Mouse (Mus musculus) left cerebral cortex, postnatal 14 days (tissue): ENCODE results near the gene Pipox. TPM values are rescaled to one million over a fixed set of nuclear protein-coding genes. Genes with fewer than 3 reads are reported as not detected.
A peak's percentile ranks its signal among the peaks of the same experiment; 100 is the strongest.

Experiments
- DNase-seq, 2 experiments: peaks; one replicate each; pipeline ENCODE4 v3.0.0; 2021 to 2022; ENCODE audit warnings: low spot score in 2 of 2, mixed read lengths in 1 of 2
- intact Hi-C: fragments of 180-260 bp; cut with DNase I; formaldehyde crosslinking; loops from one replicate; pipeline ENCODE4 v1.15.1; 2025
- total RNA-seq, 2 experiments: library from RNA; stranded (reverse); gene quantifications; 2 replicates each; pipeline ENCODE4 v1.2.3; 2021

Gene Pipox
- total RNA-seq, 2 experiments from 2014 or later, result 0.18 to 0.70 TPM

GRCm38 (mm10) chr11:77909776-77910175 lies 15.9 kb upstream of the Pipox start:
- DNase-seq, result no peak
- intact Hi-C loops, result no loop called here

GRCm38 (mm10) chr11:77909376-77909775 lies 15.5 kb upstream of the Pipox start:
- intact Hi-C loops, result no loop called here

DNA sequence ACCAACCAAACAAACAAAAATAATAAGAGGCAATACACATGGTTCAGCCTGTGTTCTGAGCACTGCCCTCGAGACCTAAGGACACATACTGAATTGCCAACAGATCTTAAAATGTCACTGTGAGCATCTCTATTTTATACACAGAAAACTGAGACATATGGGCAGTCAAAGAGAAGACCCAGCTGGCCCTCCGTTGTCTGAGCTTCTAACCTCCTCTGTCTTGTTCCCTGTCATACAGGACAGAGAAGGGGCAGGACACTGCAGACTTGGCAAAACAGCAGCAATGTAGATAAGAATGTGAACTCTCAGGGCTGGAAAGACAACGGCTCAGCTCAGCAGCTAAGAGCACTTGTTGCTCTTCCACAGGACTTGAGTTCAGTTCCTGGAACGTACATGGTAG lies 14.6 kb upstream of the Pipox start:
- intact Hi-C loops, result no loop called here

More at GRCm38 (mm10) chr11:77909376-77909775, 15.5 kb upstream of the Pipox start:
- peak; percentile 40 to 51 for DNase-seq

GRCm38 (mm10) chr11:77906747-77907174 lies 12.9 kb upstream of the Pipox start:
- DNase-seq, result no peak
- intact Hi-C loops, result no loop called here

More for the DNA sequence above, 14.6 kb upstream of the Pipox start:
- DNase-seq, result no peak

- intact Hi-C loops, result no loop called here
- DNase-seq, result no peak
Measured at GRCm38 (mm10) chr11:77906097-77906687, 12.3 kb upstream of the Pipox start.

DNA sequence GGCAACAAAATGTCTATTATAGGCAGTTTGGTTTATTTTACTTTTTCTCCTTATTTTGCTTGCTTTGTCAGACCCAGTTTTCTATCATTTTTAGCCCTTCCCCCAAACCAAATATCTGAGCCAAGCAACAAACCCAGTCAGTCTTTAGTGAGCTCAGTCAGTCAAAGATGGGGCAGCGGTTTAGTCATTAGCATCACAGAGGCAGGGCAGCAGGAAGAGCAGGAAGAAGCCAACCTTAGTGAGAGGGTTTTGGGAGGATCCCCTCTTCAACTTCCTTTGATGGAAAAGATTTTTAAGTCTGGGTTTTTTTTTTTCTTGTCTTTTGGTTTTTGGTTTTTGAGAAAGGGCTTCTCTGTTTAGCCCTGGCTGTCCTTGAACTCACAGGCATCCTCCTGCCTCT lies 10.8 kb upstream of the Pipox start:
- DNase-seq, result no peak
- intact Hi-C loops, result no loop called here

GRCm38 (mm10) chr11:77903761-77904160 lies 9.9 kb upstream of the Pipox start:
- no peak for DNase-seq
- intact Hi-C loops, result no loop called here

- intact Hi-C loops, result no loop called here
- no peak for DNase-seq
Measured at GRCm38 (mm10) chr11:77901775-77902355, 8.0 kb upstream of the Pipox start.

DNA sequence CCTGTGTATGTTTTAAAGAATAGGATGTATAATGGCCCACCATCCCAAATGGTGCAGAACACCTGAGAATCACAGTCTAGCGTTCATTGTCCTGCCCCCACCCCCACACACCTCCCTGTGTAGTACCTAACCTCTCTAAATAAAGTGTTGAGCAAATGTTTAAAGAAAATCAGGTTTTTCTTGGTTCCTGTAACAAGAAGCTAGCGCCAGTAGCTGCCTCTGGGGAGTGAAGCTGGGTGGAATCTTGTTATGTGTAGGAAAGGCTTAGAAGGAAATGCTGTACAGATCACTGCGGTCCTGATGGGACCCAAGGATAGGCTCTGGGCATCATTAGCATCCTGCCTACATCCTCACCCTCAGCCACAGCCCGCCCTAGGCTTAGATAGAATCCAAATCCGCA lies 7.5 kb upstream of the Pipox start:
- intact Hi-C loops, result no loop called here
- no peak for DNase-seq

- intact Hi-C loops, result no loop called here
- DNase-seq, result no peak
Measured at GRCm38 (mm10) chr11:77900696-77901095, 6.8 kb upstream of the Pipox start.

GRCm38 (mm10) chr11:77900187-77900586 lies 6.3 kb upstream of the Pipox start:
- DNase-seq, result no peak
- intact Hi-C loops, result no loop called here

DNA sequence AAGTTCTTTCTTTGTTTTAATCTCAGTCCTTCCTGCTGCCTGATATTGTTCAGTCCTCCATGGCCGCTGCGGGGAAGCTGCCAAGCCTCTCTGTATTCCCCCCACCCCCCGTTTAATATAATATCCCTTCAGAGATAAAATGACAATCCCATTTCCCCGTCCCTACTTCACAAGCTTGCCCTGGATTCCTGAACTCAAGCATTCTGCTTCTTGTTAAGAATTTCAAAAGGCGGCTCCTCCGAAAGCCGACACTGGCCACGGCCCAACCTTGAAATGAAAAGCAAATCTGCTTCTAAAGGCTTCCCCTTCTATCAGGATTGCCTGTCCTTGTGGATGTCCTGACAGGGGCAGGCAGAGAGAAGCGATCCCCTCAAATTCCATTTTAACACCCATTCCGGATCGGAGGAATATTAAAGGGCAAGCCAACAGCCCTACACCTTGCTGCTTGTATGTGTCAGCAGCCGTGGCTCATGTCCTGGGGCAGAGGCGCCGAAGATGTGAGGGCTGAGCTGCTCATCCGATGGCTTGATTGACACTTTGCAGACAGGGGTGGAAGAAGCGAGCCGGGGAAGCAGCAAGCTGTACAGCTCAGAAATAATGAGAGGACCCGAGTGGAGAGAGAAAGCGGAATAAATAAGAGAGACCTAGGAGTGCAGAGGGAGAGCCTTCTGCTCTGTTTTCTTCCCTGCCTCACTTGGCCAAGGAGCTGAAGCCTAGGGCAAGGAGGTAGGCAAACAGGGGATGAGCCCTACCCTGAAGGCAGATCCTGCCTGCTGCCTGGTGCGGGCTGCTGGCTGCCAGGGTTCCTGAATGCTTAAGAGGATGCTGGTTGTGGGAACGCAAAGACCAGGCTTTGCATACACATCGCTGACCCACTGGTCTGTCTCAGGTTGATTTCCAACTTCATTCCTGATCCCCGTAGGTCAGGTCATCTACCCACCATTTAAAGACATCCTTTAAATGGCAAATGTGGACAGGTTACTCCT lies 3.2 kb upstream of the Pipox start:
- intact Hi-C loops, result no loop called here
- no peak for DNase-seq

- intact Hi-C loops, result no loop called here
- DNase-seq, result no peak
Measured at GRCm38 (mm10) chr11:77896480-77896819, 2.6 kb upstream of the Pipox start.

- intact Hi-C loops, result no loop called here
- no peak for DNase-seq
Measured at GRCm38 (mm10) chr11:77896011-77896410, 2.1 kb upstream of the Pipox start.

DNA sequence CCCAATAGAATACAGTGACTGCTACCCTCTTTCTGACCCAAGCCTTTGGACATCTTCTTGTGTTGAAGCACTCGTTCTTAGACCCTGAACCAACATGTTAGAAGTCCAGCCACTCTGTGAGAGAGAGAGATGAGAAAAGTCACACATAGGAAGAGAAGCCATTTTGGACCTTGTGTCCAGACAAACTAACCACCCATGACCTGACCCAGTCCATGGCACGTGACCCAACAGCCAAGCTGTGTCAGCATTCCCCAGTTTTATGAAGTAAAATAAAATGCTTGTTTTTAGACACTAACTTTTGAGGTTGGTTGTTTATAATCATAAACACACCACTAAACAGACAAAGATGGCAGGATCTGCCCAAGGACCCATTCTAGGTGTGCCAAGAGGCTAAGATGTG lies 1.1 kb upstream of the Pipox start:
- DNase-seq, result no peak
- intact Hi-C loops, result no loop called here

- intact Hi-C loops, result no loop called here
- DNase-seq, result no peak
Measured at GRCm38 (mm10) chr11:77893283-77893682, 613 bp downstream of the Pipox start.

DNA sequence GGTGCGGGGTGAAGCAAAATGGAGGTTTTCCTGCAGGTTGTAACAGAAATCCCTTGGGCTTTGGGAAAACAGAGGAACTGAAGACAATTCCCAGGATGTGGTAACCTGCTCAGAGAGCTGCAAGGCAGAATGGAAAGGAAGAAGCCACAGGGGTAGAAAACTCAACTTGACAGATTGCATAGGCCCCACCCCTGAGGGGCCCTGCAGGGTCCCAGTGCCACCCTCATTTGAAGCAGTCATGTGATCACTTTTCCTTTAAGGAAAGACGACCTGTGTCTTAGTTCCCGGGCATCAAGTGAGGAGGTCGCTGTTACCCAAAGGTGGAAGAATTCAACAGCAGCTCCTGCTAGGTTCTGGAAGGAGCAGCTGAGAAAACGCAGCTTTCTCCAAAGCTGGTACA lies 1.0 kb downstream of the Pipox start:
- intact Hi-C loops, result no loop called here

DNA sequence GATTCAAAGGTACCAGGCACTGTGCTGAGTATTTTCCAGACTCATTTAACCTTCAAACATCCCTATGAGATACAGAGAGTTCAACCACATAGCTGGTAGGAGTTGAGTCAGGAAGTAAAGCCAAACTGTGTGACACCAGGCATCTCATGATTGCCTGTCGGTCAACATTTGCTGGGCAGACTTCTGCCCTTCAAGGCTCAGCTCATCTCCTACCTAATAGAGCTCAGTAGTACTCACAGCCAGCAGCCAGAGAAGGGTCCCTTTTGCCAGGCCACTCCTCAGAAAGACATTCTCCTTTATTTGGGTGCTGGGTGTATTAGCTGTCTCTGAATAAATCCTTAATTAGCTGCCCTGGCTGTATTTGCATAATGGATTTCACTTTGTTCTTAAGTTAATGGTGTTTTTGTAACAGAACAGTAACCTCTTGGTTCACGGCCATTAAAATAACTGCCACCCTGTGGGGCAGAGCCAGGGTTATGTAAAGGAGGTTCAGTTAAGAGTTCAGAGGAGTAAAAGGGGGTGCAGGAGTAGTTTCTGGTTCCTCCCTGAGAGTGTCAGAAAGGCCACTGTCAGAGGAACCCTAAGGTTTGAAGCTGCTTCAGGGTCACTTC lies 3.1 kb downstream of the Pipox start:
- intact Hi-C loops, result no loop called here
- DNase-seq, result no peak

More for the DNA sequence above, 1.0 kb downstream of the Pipox start:
- no peak for DNase-seq

DNA sequence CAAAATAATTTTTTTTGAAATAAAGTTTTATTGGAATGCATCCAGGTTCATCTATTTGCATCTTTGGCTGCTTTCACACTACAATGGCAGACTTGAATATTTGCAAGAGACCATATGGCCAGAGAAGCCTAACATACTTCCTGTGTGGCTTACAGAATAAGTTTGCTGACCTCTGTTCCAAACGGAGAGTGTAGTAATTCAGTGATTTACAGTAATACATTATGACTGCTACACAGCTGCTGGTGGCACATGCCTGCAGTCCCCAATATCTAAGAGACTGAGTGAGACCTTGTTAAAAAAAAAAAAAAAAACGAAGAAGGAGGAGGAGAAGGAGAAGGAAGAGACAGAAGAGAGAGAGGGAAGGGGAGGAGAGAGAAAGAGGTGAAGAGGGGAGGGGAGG lies 4.4 kb downstream of the Pipox start:
- intact Hi-C loops, result no loop called here
- no peak for DNase-seq

DNA sequence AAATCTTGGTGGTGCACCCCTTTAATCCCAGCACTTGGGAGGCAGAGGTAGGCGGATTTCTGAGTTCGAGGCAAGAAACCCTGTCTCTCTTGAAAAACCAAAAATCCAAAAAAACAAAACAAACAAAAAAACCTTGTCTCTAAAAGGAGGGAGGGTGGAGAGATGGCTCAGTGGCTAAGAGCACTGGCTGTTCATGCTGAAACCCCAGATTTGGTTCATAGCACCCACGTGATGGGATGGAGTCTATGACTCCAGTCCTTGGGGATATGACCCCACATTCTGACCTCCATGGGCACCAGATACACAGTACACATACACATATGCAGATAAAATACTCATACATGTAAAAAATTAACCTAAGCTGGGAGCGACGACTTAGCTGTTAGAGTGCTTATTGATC lies 5.0 kb downstream of the Pipox start:
- no peak for DNase-seq
- intact Hi-C loops, result no loop called here
